Mouse (Mus musculus): ENCODE data around the gene Wdr38. TPM values are rescaled to one million over a fixed set of nuclear protein-coding genes. Genes with fewer than 3 reads are reported as not detected.
"Not testable (repeated sequence)": the region's sequence is repeated elsewhere in the genome, so short reads cannot be mapped to it uniquely, and the experiment has no call there.

The Wdr38 gene
- total RNA-seq, 1 experiment from 2014 or later: 0.18 TPM

- peak; percentile 40; the same call in 1 of the 2 replicates for ATAC-seq (replicated peaks; ENCODE audit: low read depth, poor library complexity, severe bottlenecking)
Measured at GRCm38 (mm10) chr2:38988929-38989328, 8.3 kb upstream of the Wdr38 start.

- no peak for ATAC-seq (replicated peaks; ENCODE audit: low read depth, poor library complexity, severe bottlenecking)
Measured at GRCm38 (mm10) chr2:38992004-38992403, 5.3 kb upstream of the Wdr38 start.

GRCm38 (mm10) chr2:38992452-38992851, 4.8 kb upstream of the Wdr38 start:
- no peak for ATAC-seq (replicated peaks; ENCODE audit: low read depth, poor library complexity, severe bottlenecking)

DNA sequence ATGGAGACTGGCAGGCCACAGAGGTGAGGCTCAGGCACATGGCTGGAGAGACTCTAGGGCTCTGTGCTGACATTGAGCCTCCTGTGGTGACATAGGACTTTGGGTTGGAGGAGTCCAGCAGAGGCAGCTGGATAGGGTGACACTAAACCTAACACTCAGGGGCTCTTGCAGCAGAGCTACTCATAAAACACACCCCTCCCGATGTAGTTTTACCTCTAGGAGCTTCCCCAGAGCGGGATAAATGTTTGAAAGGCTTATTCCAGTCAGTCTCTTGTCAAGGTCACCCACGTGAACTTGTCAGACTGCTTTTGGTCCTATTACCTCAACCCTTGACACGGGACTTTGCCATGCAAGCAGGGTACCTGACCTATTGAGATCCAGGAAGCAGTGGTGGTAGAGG, 2.1 kb downstream of the Wdr38 start:
- no peak for ATAC-seq (replicated peaks; ENCODE audit: low read depth, poor library complexity, severe bottlenecking)

- no peak for ATAC-seq (replicated peaks; ENCODE audit: low read depth, poor library complexity, severe bottlenecking)
Measured at GRCm38 (mm10) chr2:38999910-39000586, 2.8 kb downstream of the Wdr38 start.

GRCm38 (mm10) chr2:39000587-39000919, 3.3 kb downstream of the Wdr38 start:
- ATAC-seq (replicated peaks; ENCODE audit: low read depth, poor library complexity, severe bottlenecking): no peak

DNA sequence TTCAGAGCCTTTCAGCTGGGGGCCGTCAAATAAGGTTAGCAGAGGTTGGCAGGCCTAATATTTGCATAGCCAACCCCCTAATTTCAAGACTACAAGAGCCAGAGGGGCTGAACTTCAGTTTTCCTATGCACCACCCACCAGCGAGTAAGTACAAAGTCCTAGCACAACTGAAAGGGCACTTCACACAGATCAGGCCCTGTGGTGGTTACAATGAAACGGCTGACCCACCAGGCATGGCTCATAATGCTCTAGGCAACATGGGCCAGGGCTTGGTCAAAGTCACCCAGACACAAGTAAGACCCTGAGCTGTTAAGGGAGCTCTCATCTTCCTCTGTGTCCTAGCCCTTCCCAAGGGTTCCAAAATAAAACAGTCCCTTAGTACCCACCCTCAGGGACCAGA, 4.6 kb downstream of the Wdr38 start:
- no peak for ATAC-seq (replicated peaks; ENCODE audit: low read depth, poor library complexity, severe bottlenecking)

DNA sequence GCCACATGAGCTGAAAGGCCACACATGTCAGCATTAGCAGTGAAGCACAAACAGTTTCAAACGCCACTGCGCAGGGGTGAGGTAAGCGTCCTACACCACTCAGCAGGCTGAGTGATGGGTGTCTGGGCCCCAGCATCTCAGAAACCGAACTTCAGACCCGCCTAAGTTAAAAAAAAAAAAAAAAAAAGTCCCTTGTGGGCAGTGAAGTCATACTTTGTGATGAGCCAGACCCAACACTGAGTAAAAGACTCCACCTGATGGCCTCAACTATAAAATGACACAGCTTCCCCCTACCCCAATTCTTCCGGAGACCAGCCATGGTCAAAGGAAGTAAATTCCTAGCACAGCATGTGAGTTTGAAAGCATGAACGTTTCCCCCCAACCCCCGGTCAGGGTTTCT, 5.8 kb downstream of the Wdr38 start:
- ATAC-seq (replicated peaks; ENCODE audit: low read depth, poor library complexity, severe bottlenecking): no peak

- no peak for ATAC-seq (replicated peaks; ENCODE audit: low read depth, poor library complexity, severe bottlenecking)
Measured at GRCm38 (mm10) chr2:39003512-39003911, 6.2 kb downstream of the Wdr38 start.

GRCm38 (mm10) chr2:39004372-39004771, 7.1 kb downstream of the Wdr38 start:
- no peak for ATAC-seq (replicated peaks; ENCODE audit: low read depth, poor library complexity, severe bottlenecking)

DNA sequence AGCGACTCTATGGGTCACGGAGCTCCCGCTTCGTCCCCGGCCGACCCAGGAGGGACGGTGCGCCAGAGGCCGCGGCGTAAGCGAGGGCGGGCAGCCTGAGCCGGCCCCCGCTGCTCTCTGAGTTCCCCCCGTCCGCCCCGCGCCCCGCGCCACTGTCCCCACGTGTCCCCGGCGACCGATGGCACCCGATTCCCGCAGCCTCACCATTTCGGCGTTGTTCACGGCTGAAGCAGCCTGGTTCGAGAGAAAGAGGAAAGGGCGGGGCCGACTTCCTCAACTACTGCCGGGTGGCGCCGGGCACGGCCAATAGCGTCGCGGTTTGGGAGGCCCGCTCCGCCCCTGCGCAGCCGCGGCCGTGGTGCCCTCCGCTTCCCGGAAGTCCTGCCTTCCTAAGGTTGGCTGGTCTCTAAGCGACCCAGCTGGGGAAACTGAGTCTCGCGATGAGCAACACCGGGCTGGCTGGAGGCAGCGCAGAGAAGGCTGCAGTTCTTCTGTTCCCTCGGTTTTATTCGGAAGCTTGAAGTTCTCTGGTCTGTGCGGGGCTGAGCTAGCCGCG, 7.7 kb downstream of the Wdr38 start, which contains the start of gene Arpc5l:
Gene Arpc5l (plus strand): TSS at position 469 of the 556 bp plus-strand sequence.
- ATAC-seq (replicated peaks; ENCODE audit: low read depth, poor library complexity, severe bottlenecking): peak; percentile 69

DNA sequence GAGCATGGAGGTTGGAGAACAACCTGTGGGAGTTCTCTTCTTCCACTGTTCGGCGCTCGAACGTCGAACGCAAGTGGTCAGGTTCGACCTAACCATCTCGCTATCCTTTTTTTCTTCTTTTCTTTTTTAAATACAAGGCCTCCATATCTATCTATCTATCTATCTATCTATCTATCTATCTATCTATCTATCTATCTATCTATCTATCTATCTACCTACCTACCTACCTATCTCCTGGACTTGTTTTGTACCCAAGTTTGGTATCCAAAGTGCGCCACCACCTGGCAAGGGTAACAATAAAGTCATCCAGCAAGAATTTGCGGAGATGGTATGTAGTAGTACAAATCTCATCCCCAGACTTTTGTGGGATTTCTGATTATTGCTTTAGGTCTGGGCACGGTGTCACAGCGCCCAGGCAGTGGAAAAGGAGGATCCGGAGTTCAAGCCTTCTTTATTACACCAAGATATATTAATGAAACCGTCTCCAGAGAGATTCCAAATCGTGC, 8.4 kb downstream of the Wdr38 start, which contains the start of gene Rpl35:
Gene Rpl35 (minus strand): TSS at position 51 of the 506 bp plus-strand sequence.
- no peak for ATAC-seq (replicated peaks; ENCODE audit: low read depth, poor library complexity, severe bottlenecking)

DNA sequence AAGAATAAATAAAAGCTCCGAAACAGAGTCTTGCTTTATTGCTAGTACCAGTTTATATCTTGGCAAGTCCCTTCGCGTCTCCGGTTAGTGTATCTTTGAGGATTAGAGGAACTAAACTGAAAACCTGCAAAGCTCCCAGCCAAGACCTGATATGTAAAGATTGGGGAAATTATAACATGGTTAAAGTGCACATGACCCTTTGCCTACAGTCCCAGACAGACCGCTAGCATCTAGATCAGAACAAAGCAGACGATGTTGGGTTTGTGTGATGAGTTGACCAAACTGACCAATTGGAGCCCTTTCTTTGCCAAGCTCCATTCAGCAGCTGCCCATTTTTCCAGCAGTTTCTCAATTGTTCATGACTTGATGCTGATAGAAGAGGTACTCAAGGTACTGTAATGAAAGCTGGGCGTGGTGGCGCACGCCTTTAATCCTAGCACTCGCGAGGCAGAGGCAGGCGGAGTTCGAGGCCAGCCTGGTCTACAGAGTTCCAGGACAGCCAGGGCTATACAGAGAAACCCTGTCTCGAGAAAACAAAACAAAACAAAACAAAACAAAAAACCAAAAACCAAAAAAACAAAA, 9.0 kb downstream of the Wdr38 start:
- ATAC-seq (replicated peaks; ENCODE audit: low read depth, poor library complexity, severe bottlenecking): no peak

GRCm38 (mm10) chr2:39007865-39008264, 10.6 kb downstream of the Wdr38 start:
- ATAC-seq (replicated peaks; ENCODE audit: low read depth, poor library complexity, severe bottlenecking): peak; percentile 60

GRCm38 (mm10) chr2:39008350-39008851, 11.1 kb downstream of the Wdr38 start:
- ATAC-seq (replicated peaks; ENCODE audit: low read depth, poor library complexity, severe bottlenecking): peak; percentile 4

DNA sequence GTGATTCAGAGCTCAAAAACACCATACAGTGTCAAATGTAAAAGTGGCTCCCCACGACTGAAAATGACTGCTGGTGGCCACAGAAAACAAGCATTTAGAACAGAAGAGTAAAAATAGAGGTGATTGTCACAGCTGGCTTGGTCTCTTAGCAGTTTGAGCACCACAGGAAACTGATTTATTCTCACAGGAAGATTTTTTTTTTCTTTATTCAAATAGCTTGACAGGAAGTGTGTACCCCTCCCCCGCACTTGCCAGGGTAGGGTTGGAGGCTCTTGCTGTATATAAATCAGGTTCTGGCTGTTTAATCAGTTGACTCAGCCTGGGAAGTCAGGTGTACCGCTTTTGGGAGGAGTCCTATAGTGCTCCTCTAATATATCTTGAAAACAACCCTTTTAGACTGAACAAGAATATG, 11.7 kb downstream of the Wdr38 start:
- ATAC-seq (replicated peaks; ENCODE audit: low read depth, poor library complexity, severe bottlenecking): no peak

DNA sequence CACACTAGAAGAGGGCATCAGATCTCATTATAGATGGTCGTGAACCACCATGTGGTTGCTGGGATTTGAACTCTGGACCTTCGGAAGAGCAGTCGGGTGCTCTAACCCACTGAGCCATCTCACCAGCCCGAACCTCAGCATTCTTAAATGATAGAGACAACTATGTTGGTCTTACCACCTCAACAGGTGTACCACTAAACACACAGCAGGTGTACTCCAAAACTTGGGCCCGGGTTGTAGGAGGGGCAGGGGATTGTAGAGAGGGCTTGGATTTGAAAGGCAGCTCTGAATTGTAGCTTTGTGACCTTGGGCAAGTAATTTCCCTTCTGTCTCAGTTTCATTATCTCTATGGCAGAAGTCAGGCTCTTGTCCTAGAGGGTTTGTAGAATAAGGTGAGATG, 12.9 kb downstream of the Wdr38 start:
- not testable (repeated sequence) for ATAC-seq (replicated peaks; ENCODE audit: low read depth, poor library complexity, severe bottlenecking)

DNA sequence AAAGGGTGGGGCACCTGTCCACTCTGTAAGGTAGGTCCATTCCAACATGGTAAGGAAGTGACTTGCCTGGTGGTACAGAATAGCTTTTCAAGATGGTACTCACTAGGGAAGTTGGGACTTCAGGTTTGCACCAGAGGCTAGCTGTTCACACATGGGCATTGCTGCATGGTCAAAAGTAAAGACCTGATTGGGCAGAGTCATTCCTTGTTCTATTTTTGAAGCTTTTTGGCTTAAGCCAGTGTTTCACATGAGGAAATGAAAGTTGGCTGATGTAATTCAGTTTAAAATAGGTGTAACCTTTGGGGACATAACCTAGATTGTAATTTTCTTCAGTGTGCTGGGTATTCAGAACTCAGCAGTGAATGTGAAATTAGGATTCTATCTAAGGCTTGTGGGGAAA, 14.0 kb downstream of the Wdr38 start:
- ATAC-seq (replicated peaks; ENCODE audit: low read depth, poor library complexity, severe bottlenecking): peak; percentile 30

DNA sequence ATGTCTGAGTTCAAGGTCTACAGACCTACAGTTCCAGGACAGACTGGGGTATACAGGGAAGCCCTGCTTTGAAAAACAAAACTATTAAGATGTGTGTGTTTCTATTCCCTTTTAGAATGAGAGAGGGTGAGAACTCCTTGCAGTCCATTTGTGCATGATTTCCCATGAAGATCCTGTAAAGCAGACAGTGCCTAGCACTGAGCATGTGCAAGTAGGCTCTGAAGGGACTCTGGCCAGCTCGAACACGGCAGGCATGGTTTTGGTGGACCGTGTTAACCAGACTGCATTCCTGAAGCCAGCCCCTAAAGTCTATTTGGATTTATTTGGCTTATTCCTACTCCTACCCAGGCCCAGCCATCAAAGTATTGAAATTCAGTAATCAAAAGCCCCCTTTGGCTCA, 14.7 kb downstream of the Wdr38 start:
- ATAC-seq (replicated peaks; ENCODE audit: low read depth, poor library complexity, severe bottlenecking): no peak

- no peak for ATAC-seq (replicated peaks; ENCODE audit: low read depth, poor library complexity, severe bottlenecking)
Measured at GRCm38 (mm10) chr2:39012768-39013279, 15.5 kb downstream of the Wdr38 start.

DNA sequence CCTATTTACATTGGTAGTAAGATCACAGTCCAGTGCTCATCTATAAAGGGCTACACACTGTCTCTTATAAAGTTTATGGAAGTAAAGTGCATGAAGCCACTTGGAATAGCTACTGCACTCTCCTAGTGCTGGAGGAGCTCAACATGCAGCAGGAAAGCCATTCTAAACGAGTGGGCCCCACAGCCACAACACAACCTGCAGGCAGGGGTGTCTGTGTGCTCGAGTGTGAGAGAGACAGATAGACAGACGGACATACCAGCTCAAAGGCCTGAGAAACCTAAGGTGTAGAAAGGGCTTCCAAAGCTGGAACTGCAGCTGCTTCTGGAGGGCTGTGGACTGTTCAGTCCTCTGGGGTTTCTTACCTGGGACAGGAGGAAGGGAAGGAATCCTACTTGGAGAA, 19.3 kb downstream of the Wdr38 start:
- no peak for ATAC-seq (replicated peaks; ENCODE audit: low read depth, poor library complexity, severe bottlenecking)
